Mouse (Mus musculus) C2C12 (cell line): Measurements from ENCODE around the gene Mus81. TPM values are rescaled to one million over a fixed set of nuclear protein-coding genes. Genes with fewer than 3 reads are reported as not detected.

Experiments
- H3K27me3 ChIP-seq: one replicate; pipeline ENCODE4 v1.6.1; 2011; ENCODE audit not compliant: control insufficient read depth, insufficient read depth, insufficient read length
- H3K36me3 ChIP-seq: one replicate; pipeline ENCODE4 v1.6.1; 2011; ENCODE audit not compliant: control insufficient read depth, insufficient read depth
- H3K4me3 ChIP-seq: one replicate; pipeline ENCODE4 v1.5.1; 2011; ENCODE audit warnings: mild to moderate bottlenecking, control low read depth; ENCODE audit not compliant: poor library complexity, insufficient read depth, severe bottlenecking
- H3K79me2 ChIP-seq: one replicate; pipeline ENCODE4 v1.6.1; 2011; ENCODE audit not compliant: control insufficient read depth, insufficient read depth
- H3K79me3 ChIP-seq: one replicate; pipeline ENCODE4 v1.6.1; 2011; ENCODE audit warnings: low read depth, control low read depth
- H3ac ChIP-seq: one replicate; pipeline ENCODE3; 2011; ENCODE audit warnings: low read depth; ENCODE audit not compliant: control insufficient read depth, insufficient read length
- CEBPB ChIP-seq: IDR thresholded peaks from one replicate; pipeline ENCODE4 v1.6.1; 2011; ENCODE audit warnings: low read depth, mild to moderate bottlenecking, control low read depth, moderate library complexity
- CTCF ChIP-seq: IDR thresholded peaks from one replicate; pipeline ENCODE4 v1.5.1; 2011; ENCODE audit not compliant: control insufficient read depth, insufficient read depth, insufficient read length
- FOSL1 ChIP-seq: IDR thresholded peaks from one replicate; pipeline ENCODE4 v1.8.0; 2011; ENCODE audit warnings: mild to moderate bottlenecking, low read length; ENCODE audit not compliant: poor library complexity, insufficient read depth, severe bottlenecking
- MAX ChIP-seq: IDR thresholded peaks from one replicate; pipeline ENCODE4 v1.6.1; 2011; ENCODE audit warnings: mild to moderate bottlenecking, control low read depth
- MYOD1 ChIP-seq: IDR thresholded peaks from one replicate; pipeline ENCODE4 v1.6.1; 2011; ENCODE audit warnings: low read depth; ENCODE audit not compliant: control insufficient read depth, insufficient read length
- MYOG ChIP-seq: IDR thresholded peaks from one replicate; pipeline ENCODE4 v1.6.1; 2011; ENCODE audit not compliant: control insufficient read depth, insufficient read length; ENCODE audit errors: extremely low read depth
- USF1 ChIP-seq: IDR thresholded peaks from one replicate; pipeline ENCODE4 v1.6.1; 2011; ENCODE audit warnings: low read depth, mild to moderate bottlenecking, control low read depth, moderate library complexity
- long read RNA-seq, 2 experiments: library from polyadenylated mRNA; unstranded; transcript quantifications; one replicate each; pipeline ENCODE4 v2.0.0; 2019 to 2020
- polyA plus RNA-seq: library from polyadenylated mRNA; unstranded; fragments of >200 nt; fragmentation: generic; extraction: Trizol; gene quantifications from one replicate; pipeline ENCODE4 v1.2.1, GENCODE M21; 2012; ENCODE audit warnings: missing spikeins

Mus81 gene
- 50.3 TPM for polyA plus RNA-seq
- long read RNA-seq, experiment 1, transcript Mus81-202 (16 exons, 2,067 nt): major isoform, 23 of 37 reads
- long read RNA-seq, experiment 1, partial matches to known transcripts: 5 of 37 reads
- long read RNA-seq, experiment 1, other reads (novel, unspliced or antisense): 8 of 37 reads
- long read RNA-seq, experiment 2, transcript Mus81-202 (16 exons, 2,067 nt): major isoform, 118 of 152 reads
- long read RNA-seq, experiment 2, transcript Mus81-201 (16 exons, 1,954 nt): minor isoform, 6 of 152 reads
- long read RNA-seq, experiment 2, partial matches to known transcripts: 7 of 152 reads
- long read RNA-seq, experiment 2, other reads (novel, unspliced or antisense): 21 of 152 reads

- H3ac ChIP-seq: peak within 1 kb of the TSS; percentile 77
- peaks cover 26% of the 10 kb centered on the region for H3K79me3 ChIP-seq
- peaks cover 46% of the 10 kb centered on the region for H3K79me2 ChIP-seq
- peaks cover 43% of the 10 kb centered on the region for H3K36me3 ChIP-seq
- no peaks in the 10 kb centered on the region for H3K27me3 ChIP-seq
- TF ChIP-seq MAX (peak; percentile 59), MYOG (no peak), FOSL1 (no peak), CEBPB (no peak), MYOD1 (peak; percentile 43), USF1 (no peak), CTCF (peak; percentile 94)
- H3K4me3 ChIP-seq: peak within 1 kb of the TSS; percentile 61
Measured at GRCm38 (mm10) chr19:5487768-5488550, at the start of gene Mus81. Mus81 (minus strand) TSS chr19:5488402.

- no peak overlapping the region for H3K4me3 ChIP-seq
- H3K36me3 ChIP-seq: no peaks in the 10 kb centered on the region
- TF ChIP-seq USF1 (peak; percentile 5), CTCF (no peak)
- no peaks in the 10 kb centered on the region for H3K79me3 ChIP-seq
- no peak overlapping the region for H3ac ChIP-seq
- H3K27me3 ChIP-seq: peaks cover 3% of the 10 kb centered on the region
- no peaks in the 10 kb centered on the region for H3K79me2 ChIP-seq
Measured at GRCm38 (mm10) chr19:5532520-5532919, 44.3 kb upstream of the Mus81 start.

GRCm38 (mm10) chr19:5530138-5530524 lies 41.9 kb upstream of the Mus81 start:
- Histone ChIP-seq H3K27me3 (no peaks in the 10 kb centered on the region), H3K4me3 (no peak overlapping the region), H3K36me3 (no peaks in the 10 kb centered on the region), H3ac (no peak overlapping the region), H3K79me2 (no peaks in the 10 kb centered on the region), H3K79me3 (no peaks in the 10 kb centered on the region)
- no peak for TF ChIP-seq FOSL1
- no peak for TF ChIP-seq MYOG
- no peak for TF ChIP-seq MYOD1
- no peak for TF ChIP-seq MAX
- no peak for TF ChIP-seq CTCF
- no peak for TF ChIP-seq CEBPB
- TF ChIP-seq USF1: no peak

- H3ac ChIP-seq: peak overlapping the region; percentile 80
Measured at GRCm38 (mm10) chr19:5529325-5530137, 41.3 kb upstream of the Mus81 start.

GRCm38 (mm10) chr19:5525204-5525603 lies 37.0 kb upstream of the Mus81 start:
- TF ChIP-seq FOSL1 (no peak), MAX (no peak), MYOD1 (no peak), CEBPB (peak; percentile 7)
- H3K79me2 ChIP-seq: no peaks in the 10 kb centered on the region
- H3K36me3 ChIP-seq: no peaks in the 10 kb centered on the region
- H3K4me3 ChIP-seq: no peak overlapping the region
- no peaks in the 10 kb centered on the region for H3K79me3 ChIP-seq
- no peaks in the 10 kb centered on the region for H3K27me3 ChIP-seq
- no peak overlapping the region for H3ac ChIP-seq

More at GRCm38 (mm10) chr19:5529325-5530137, 41.3 kb upstream of the Mus81 start:
- TF ChIP-seq MYOD1: peak; percentile 30
- no peak for TF ChIP-seq MYOG
- peak; percentile 99 for TF ChIP-seq CTCF
- TF ChIP-seq CEBPB: no peak
- TF ChIP-seq MAX: no peak
- Histone ChIP-seq H3K4me3 (peak overlapping the region; percentile 19), H3K36me3 (no peaks in the 10 kb centered on the region), H3K27me3 (no peaks in the 10 kb centered on the region), H3K79me3 (no peaks in the 10 kb centered on the region), H3K79me2 (no peaks in the 10 kb centered on the region)
